Mouse (Mus musculus) left cerebral cortex, postnatal 36 days (tissue): ENCODE measurements at regions not wholly inside any gene's neighbourhood (a gene's known extent, or its start where the extent isn't known, plus 50 kb on each side); places are given as distances from the start of the nearest gene placed in this dataset.

ENCODE experiments used
- DNase-seq, 2 experiments: peaks; one replicate each; pipeline ENCODE4 v3.0.0; 2021 to 2022; ENCODE audit warnings: low spot score in 2 of 2, mixed read lengths in 1 of 2
- intact Hi-C: fragments of 180-260 bp; cut with DNase I; formaldehyde crosslinking; loops from one replicate; pipeline ENCODE4 v1.15.1; 2025

DNA sequence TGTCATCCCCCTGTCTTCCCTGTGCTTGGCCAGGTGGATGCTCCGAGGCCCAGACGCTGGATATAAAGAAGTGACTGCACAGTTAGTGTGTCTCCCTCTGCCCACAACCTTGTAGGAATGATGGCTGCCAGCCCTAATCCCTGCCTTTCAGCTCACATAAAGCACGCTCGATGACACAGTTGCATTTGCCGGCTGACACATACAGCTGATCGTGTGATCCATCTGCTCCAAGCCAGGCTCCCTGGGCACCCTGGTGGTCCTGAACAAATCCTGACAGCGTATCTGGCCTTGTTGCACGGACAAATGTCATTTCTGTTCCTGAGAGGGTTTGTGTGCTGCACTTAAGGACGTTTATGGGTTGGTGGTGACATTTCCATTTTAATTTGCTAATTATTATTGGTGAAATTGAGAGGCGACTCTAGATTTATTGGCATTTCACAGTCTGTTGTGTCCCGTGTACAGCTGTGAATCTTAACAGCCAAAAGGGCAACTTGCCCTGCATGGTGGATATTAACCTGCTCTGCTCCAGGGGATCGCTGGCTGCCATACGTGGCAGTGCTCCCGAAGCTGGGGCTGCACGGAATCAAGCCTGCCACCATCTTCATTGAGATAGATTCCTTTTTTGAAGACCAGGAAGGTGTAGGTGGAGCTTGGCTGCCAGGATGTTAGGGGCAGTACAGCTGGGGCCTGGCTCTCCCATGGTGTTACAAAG is 241.9 kb upstream of the Kcnab2 start:
- intact Hi-C loops: no loop called here
- DNase-seq: no peak

GRCm38 (mm10) chr4:152710339-152710738 is 232.7 kb upstream of the Kcnab2 start:
- DNase-seq: no peak
- intact Hi-C loops: no loop called here

GRCm38 (mm10) chr4:152700217-152700616 is 222.5 kb upstream of the Kcnab2 start:
- no peak for DNase-seq
- intact Hi-C loops: no loop called here

DNA sequence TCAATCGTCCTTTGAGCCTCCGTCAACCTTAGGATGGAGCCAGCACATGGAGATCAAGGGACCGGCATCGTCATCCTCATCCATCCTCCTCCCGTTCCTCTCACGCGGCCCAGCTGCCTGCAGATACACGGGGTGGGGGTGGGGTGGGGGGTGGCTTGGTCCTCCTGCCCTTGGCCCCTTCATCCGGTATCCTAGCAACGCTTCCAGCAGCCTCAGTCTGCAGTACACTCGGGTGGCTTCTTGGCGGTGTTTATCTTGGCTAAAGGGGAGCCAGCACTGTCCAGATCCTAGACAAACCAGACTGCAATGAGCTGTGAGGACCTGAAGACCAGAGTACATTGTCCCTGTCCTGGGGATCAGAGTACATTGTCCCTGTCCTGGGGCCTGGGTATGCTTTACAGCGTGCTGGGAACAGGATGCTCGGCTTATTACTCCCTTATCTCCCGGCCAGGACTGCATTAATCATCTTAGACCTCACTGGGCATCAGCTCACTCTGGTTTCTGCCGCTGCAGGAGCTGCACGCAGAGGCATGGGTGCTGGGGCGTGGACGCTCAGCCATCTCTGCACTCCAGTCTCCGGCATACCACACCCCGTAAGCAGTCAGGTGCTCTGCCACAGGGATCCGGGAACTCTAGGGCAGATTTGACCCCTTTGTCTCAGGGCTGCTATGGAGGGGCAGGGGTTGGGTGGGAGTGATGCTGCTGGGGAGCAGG is 219.7 kb upstream of the Kcnab2 start:
- peak; percentile 7 to 18 for DNase-seq
- intact Hi-C loops: no loop called here

- no peak for DNase-seq
- intact Hi-C loops: no loop called here
Measured at GRCm38 (mm10) chr4:152691735-152692134, 214.1 kb upstream of the Kcnab2 start.

DNA sequence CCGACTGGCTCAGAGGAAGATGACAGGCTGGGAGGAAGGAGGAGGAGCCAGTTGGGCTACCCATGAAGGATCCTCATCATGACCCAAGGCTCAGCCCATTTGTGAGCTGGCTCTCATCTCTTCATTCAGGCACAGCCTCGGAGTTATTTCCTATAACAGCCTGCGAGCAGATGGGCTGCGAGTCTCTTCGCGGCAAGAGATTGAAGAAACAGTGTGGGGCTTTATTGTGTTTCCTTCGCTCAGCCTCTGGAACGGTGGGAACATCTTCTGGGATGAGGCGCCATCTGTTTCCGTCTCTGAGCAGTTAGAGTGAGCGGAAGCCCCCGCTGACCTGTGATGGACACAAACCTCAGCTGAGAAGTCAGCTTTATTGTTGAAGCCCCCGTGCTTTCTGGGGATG is 213.6 kb upstream of the Kcnab2 start:
- DNase-seq: peak in 1 of 2 experiments; percentile 7
- intact Hi-C loops: no loop called here

- DNase-seq: no peak
- intact Hi-C loops: no loop called here
Measured at GRCm38 (mm10) chr4:152690766-152691165, 213.1 kb upstream of the Kcnab2 start.

DNA sequence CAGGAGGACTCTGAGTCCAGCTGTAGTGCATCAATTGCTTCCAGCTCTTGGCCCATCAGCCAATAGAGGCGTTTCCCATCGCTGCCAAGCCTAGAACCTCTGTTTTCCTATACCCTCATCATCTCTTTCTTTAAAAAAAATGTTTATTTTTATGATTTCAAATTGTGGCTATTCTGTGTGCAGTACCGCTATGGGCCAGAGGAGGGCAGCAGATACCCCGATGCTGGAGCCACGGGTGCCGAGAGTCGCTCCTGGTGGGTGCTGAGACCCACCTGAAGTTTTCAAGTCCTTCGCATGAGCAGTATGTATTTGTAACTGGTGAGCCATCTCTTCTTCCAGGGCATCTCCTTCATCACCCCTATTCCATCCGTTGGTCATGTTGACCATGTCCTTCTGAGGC is 212.2 kb upstream of the Kcnab2 start:
- intact Hi-C loops: no loop called here
- no peak for DNase-seq

GRCm38 (mm10) chr4:152686509-152687081 is 208.9 kb upstream of the Kcnab2 start:
- no peak for DNase-seq
- intact Hi-C loops: no loop called here

GRCm38 (mm10) chr4:152674140-152674539 is 196.5 kb upstream of the Kcnab2 start:
- DNase-seq: no peak
- intact Hi-C loops: no loop called here

DNA sequence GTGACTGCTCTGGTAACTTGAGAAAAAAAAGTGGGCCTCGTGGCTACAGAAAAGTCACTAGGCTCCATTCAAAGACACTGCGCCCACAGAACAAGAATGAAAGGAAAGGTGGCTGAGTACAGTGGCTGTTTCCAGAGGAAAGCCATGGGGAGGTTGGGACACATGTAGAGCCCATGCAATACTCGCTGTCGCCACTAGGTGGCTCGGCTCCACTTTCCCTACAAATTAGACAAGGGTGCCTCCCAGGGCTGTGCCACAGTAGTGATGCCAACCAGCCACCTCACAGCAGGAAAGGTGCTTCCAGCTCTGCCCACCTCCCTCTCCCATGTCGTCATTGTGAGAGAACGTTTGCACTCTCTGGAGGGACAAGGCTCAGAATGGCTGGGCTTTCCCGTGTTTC is 185.8 kb upstream of the Kcnab2 start:
- intact Hi-C loops: no loop called here
- DNase-seq: peak in 1 of 2 experiments; percentile 24

GRCm38 (mm10) chr4:152663069-152663468 is 185.4 kb upstream of the Kcnab2 start:
- intact Hi-C loops: no loop called here
- no peak for DNase-seq

GRCm38 (mm10) chr4:152662439-152662838 is 184.8 kb upstream of the Kcnab2 start:
- intact Hi-C loops: no loop called here
- no peak for DNase-seq

DNA sequence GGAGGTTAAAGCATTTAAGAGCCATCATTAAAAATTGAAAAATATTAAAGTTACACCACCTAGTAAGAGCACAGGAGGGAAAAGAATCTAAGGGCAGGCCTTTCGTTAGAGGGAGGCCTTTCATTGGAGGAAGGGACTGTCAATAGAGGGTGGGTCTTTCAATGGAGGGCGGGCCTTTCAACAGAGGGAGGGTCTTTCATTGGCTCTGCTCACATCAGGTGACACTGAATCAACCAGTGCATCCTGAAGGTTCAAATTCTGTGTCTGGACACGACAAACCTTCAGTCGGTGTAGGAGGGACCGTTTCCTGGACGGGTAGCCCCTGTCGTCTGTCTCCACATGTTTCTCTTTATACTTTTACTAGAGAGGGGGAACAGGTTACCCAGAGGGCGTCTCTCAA is 172.5 kb upstream of the Kcnab2 start:
- intact Hi-C loops: no loop called here
- no peak for DNase-seq

- intact Hi-C loops: no loop called here
Measured at GRCm38 (mm10) chr4:152647620-152648019, 169.9 kb upstream of the Kcnab2 start.

DNA sequence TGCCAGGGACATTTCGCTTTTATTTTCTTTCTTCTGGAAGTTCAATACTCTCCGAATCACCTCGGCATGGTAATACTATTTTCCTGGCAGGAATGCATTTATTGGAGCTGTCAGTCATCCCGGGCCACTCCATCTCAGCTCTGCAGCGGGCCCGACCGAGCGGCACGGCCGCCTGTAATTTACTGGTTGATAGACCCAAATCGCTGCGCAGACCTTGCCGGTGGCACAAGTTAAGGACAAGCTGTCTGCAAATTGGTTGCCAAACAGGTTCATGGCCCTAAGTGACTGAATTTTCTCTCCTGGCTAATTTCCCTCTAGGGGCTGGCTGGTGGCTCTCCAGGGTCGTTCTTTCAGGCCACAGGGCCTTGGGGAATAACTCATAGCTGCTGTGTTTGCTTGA is 169.4 kb upstream of the Kcnab2 start:
- no peak for DNase-seq
- intact Hi-C loops: no loop called here

More at GRCm38 (mm10) chr4:152647620-152648019, 169.9 kb upstream of the Kcnab2 start:
- DNase-seq: no peak

DNA sequence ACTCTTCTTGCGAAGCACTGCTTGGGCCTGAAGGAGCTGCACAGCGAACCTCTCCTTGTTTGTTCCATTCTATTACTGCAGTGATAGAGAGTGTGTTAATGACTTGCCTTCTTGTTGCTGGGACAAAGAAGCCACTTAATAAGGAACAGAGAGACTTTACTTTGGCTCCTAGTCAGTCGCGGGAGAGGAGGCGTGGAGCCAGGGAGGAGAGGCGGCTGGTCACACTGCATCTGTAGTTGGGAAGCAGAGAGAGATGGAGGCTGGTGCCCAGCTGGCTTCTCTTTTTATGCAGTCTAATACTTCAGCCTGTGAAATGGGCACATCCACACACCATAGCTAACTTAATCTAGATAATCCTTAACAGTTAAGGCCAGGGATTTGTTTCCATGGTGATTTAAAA is 159.4 kb upstream of the Kcnab2 start:
- DNase-seq: no peak
- intact Hi-C loops: no loop called here

DNA sequence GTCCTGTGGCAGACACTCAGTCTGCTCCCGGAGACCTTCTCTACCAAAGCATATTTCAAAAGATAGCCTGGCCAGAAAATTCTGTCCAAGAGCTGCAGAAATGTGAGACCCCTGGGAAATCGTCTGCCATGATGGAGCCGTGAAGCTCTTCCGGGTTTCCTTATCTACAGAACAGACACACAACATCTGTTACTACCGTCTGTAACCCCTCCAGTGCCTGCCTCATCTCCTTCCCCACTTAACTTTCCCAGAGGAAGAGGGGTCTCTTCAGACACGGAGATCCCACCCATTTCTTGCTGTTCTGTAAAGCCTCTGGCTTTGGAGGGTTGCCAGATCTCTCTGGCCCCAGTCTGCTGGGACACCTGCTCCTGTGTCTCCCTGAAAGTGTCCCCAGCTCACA is 156.2 kb upstream of the Kcnab2 start:
- intact Hi-C loops: no loop called here
- no peak for DNase-seq

- intact Hi-C loops: no loop called here
- DNase-seq: peak in 1 of 2 experiments; percentile 30
Measured at GRCm38 (mm10) chr4:152628111-152628510, 150.4 kb upstream of the Kcnab2 start.

- peak; percentile 68 to 70 for DNase-seq
- intact Hi-C loops: loop anchor here (2.0 kb wide), 1 partner anchor 855 kb away; no protein-coding TSS in a partner anchor
Measured at GRCm38 (mm10) chr4:152625032-152626003, 147.6 kb upstream of the Kcnab2 start.
